Mouse (Mus musculus) lung, adult 2 months (tissue): ENCODE data around the gene Usb1.

ENCODE experiments used
- CTCF ChIP-seq: fragments of 200-500 bp; IDR thresholded peaks from 2 replicates; pipeline ENCODE4 v1.5.1; 2011; ENCODE audit warnings: mild to moderate bottlenecking, low read length, control low read depth; ENCODE audit not compliant: insufficient read depth
- POLR2A ChIP-seq: fragments of 200-500 bp; IDR thresholded peaks from 2 replicates; pipeline ENCODE4 v1.6.1; 2011; ENCODE audit warnings: low read depth, mild to moderate bottlenecking, control low read depth, low read length, borderline replicate concordance; ENCODE audit errors: extremely low read depth

- no peak for TF ChIP-seq CTCF
- no peak for TF ChIP-seq POLR2A
These were observed 19.2 kb upstream of the Usb1 start for GRCm38 (mm10) chr8:95312836-95313235.
